Mouse (Mus musculus): ENCODE measurements at regions not wholly inside any gene's neighbourhood (a gene's known extent, or its start where the extent isn't known, plus 50 kb on each side); places are given as distances from the start of the nearest gene placed in this dataset.
"Not testable (repeated sequence)": the region's sequence is repeated elsewhere in the genome, so short reads cannot be mapped to it uniquely, and the experiment has no call there.

DNA sequence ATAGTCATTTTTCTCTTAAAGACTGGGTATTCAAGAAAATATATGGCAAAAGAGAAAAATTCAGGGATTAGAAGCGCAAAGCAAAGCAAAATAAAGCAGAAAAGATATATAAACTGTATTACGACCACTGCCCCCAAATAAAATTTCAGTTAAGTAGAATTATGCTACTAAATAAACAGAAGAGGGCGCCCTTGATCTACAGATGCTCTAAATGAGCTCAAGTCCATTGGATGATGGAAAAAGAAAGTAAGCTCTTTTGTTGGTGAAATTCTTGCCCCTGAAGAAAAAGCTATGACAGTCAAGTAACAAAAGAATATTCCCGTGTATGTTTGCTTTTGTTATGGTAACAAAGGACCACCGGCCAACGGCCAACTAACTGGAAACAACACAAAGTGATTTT lies 165.5 kb upstream of the Stk26 start:
- DNase-seq, result no peak

- DNase-seq, result peak; percentile 68
Observed at GRCm38 (mm10) chrX:50657835-50658565, 182.8 kb upstream of the Stk26 start.

DNA sequence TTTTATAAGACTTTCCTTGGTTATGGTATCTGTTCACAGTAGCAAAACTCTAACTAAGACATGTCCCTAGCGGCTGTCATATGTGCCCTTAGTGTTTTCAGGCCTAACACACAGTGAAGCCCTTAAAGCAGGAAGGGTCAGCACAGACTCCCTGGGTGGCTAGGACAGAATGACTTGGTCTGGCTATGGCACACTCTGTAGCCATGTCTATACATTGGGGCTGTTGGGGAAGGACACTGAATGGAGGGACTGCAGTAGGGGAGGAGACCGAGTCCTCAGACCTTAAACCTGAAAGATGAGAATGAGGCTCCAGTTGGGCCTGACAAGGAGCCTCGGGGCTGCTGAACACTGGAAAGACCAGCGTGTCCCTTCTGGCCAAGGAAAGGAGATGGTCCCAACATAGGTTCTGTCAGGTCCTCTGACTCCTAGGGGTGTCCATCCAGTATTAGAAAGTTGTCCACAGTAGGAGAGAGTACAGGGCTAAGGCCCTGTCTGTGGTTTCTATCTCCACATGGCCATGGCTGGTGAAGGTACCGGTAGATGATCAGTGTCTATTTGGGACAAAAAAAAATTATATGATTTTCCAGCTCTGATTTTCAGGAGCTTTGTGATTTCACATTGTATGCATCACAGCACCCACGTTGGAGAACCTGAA lies 183.5 kb upstream of the Stk26 start:
- no peak for DNase-seq

- DNase-seq, result not testable (repeated sequence)
Observed at GRCm38 (mm10) chrX:50655380-50655779, 185.5 kb upstream of the Stk26 start.

DNA sequence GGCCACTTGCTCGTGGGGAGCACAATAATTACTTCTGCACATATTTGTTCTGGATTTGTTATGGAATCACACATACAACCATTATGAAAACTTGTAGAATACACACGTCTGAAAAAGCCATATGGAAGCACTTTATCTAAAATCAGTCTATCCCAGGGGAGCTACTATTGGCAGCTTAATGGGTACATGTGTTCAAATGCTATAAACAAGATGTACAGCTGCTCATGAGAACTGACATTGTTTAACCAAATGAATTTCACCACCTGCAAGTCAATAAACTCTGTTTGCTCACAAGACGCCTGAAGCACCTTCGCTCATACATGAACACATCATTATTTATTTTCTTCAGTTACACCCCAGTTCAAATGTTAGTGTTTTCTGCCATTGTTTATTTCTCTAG lies 199.5 kb upstream of the Stk26 start:
- DNase-seq, result no peak

DNA sequence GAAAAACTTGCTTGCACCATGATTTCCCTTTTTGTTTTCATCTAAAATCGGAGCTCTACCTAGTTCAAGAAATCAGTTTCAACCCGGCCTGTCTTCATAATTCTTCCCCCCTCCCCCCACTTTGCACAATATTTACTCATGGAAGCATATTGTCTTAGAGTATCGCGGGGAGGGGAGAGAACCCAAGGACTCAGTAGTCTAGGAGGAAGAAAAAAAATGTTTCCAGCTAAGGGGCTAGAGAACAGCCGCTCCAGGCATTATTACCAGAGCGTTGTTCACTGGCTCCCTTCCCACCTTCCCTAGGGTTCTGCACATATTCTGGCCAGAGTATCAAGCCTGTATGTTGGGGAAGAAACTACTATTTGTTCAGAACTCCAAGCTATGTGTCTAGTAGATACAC lies 205.2 kb upstream of the Stk26 start:
- DNase-seq, result peak; percentile 8

DNA sequence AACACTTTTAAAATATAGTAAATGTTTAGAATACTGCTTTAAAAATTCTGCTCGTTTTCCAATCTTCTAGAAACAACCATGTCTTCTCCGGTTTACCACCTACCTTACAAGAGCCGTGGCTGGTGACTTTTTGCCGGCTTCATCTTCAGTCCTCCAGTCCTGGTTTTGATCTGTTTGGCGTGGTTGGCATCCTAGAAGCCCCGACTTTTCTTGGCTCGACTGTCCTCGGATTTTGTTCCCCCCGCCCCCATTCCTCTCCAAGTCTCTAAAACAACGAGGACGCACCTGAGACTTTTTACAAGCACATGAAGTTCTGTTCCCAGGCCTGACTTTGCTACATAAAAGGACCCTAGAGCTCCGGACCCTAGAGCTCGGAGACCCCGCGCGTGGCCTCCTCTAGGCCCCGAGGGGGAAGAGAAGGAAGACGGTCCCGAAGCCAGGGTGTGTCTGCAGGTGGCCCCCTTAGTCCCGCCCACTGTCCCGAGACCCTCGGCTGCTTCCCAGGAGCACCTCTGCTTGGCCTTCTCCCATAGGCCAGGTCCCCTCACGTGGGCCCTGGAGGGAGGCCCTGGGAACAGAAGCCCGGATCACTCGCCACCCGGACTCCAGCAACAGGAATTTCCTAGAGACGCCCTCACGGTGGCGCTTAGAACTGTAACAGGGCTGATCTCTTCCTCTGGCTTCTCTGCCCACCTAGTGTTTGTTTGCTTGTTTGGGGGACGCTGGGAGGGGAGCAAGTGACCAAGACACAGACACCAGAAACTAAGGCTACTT lies 205.8 kb upstream of the Stk26 start:
- peak; percentile 87 for DNase-seq

DNA sequence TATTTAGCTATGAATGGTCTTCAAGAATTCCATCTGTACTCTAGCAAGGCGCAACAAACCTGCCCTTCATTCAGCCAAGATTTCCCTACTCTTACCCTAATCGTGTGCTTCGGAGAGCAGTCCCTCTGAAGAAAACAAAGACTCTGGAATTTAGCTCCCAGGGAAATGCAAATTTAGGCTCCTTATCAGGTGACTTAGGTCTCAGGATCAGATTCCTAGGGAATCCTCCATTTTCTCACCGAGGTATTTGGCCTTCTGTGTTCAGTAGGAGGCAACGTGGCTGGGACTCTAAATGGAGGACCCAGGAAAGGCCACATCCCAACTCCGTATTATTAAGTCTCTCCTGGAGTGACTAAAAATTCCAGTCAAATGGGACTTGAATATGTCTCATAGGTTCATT lies 204.2 kb upstream of the Olfr1324 start:
- DNase-seq, result no peak

- no peak for DNase-seq
Observed at GRCm38 (mm10) chrX:50625336-50625735, 197.0 kb upstream of the Olfr1324 start.

- DNase-seq, result no peak
Observed at GRCm38 (mm10) chrX:50622984-50623455, 194.7 kb upstream of the Olfr1324 start.

DNA sequence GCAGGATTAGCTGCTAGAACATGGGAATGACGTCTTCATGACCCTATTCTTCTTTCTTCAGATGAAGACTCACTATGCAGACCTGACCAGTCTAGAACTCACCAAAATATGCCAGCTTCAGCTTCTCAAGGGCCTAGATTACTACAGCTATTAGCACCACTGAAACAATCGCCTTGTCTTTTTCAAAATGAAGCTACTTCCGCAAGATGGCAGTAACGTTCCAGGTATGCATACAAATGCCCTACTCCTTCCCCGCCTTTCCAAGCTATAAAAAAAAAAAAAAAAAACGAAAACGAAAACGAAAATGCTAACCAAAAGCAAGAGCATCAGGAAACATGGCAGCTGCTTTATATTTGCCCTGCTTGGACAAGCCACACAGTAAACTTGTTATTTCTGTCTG lies 192.6 kb upstream of the Olfr1324 start:
- no peak for DNase-seq

DNA sequence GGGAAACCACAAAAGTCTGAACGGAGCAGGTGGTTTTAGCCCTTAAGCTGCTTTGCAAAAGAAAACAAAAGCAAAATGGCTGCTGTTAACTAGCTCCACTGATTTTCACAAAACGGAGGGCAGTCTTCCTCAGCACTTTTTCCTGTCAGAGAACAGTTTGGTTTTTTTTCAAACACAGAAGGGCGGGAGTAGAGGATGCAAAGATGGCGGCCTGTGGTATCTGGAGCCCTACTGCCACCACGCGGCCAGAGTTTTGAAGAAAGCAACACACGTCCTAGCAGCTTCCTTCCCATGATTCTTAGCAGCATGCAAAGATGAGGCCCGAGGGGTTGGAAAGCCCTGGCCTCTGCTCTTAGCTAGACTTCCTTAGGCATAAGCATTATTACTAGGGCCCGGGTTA lies 191.6 kb upstream of the Olfr1324 start:
- no peak for DNase-seq

DNA sequence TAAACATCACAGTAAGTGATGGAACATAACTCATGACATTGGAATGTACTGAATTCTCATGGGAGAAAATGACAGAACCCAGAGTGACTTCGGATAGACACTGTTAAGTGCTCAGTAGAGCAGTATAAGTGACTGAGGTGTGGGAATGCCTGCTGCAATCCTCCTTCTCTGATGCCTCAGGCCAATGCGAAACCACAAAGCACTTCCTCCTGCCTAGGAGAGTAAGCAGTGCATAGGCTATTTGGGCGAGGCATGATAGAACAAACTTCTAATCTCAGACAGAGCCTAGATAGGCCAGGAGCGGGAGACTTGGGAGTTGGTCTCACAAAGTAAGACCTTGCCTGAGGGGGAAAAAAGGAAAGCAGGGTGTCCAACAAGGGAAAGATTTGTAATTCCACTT lies 190.6 kb upstream of the Olfr1324 start:
- no peak for DNase-seq

- not testable (repeated sequence) for DNase-seq
Observed at GRCm38 (mm10) chrX:50616920-50617319, 188.6 kb upstream of the Olfr1324 start.

GRCm38 (mm10) chrX:50614874-50615273 lies 186.6 kb upstream of the Olfr1324 start:
- not testable (repeated sequence) for DNase-seq

- DNase-seq, result not testable (repeated sequence)
Observed at GRCm38 (mm10) chrX:50614367-50614766, 186.1 kb upstream of the Olfr1324 start.

DNA sequence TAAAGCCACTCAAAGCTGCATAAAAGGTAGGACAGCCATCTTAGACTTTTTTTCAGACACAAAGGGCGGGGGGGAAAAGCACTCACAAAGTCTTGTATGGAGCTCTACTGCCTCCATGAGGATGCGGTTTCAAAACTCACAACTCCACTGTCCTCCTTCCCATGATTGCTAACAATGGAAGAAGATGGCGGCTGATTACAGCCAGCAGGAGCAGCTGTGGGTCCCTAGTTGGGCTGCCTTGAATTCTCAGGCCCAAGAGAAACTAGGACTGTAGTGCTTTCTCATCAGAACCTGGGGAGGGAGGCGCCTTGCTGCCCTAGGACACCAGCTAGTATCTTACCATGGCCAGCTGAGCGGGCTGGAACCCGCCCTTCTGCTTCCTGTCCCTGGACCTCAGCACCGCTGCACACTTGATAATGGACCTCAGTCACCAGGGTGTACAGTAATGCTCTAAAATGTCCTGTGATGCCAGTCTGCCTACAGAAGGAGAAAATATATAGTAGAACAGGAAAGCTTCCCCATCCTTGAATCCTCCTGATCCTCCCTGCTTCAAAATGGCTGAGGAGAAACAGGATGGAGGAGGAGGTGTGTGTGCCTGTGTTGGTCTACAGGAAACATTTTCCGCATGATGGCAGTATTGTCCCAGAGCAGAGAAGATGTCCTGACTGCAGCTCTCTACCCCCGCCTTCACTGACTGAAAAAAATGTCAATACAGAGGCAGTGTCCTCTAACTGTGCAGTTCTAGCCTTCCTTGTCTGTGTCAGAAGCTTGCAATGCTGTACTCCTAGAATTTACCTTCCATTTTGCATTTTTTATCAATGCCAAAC lies 183.7 kb upstream of the Olfr1324 start:
- no peak for DNase-seq

- not testable (repeated sequence) for DNase-seq
Observed at GRCm38 (mm10) chrX:50608141-50608540, 179.8 kb upstream of the Olfr1324 start.

- DNase-seq, result no peak
Observed at GRCm38 (mm10) chrX:50607636-50608035, 179.3 kb upstream of the Olfr1324 start.

GRCm38 (mm10) chrX:50605517-50605916 lies 177.2 kb upstream of the Olfr1324 start:
- DNase-seq, result not testable (repeated sequence)

DNA sequence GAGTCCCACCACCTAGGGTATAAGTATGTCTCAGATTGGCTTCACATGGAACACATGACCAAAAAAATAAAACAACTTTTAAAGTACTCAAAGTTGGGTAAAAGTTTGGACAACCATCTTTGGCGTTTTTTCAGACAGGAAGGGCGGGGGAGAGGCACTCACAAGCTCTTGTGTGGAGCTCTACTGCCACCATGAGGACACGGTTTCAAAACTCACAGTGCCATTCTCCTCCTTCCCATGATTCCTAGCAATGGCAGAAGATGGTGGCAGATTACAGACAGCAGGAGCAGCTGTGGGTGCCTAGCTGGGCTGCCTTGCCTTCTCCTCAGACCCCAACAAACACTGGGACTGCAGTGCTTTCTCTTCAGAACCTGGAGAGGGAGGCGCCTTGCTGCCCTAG lies 176.7 kb upstream of the Olfr1324 start:
- DNase-seq, result not testable (repeated sequence)

GRCm38 (mm10) chrX:50602881-50603280 lies 174.6 kb upstream of the Olfr1324 start:
- DNase-seq, result not testable (repeated sequence)

GRCm38 (mm10) chrX:50602461-50602875 lies 174.2 kb upstream of the Olfr1324 start:
- not testable (repeated sequence) for DNase-seq

Measured in kidney, postnatal 10 days (tissue).